Mouse (Mus musculus) liver, adult (tissue): ENCODE results near the gene Kansl1.

Experiments used
- GATA4 ChIP-seq: IDR thresholded peaks from 2 replicates; pipeline ENCODE4 v1.6.1; 2014; ENCODE audit warnings: mild to moderate bottlenecking, low read length; ENCODE audit not compliant: insufficient replicate concordance

Gene Kansl1

DNA sequence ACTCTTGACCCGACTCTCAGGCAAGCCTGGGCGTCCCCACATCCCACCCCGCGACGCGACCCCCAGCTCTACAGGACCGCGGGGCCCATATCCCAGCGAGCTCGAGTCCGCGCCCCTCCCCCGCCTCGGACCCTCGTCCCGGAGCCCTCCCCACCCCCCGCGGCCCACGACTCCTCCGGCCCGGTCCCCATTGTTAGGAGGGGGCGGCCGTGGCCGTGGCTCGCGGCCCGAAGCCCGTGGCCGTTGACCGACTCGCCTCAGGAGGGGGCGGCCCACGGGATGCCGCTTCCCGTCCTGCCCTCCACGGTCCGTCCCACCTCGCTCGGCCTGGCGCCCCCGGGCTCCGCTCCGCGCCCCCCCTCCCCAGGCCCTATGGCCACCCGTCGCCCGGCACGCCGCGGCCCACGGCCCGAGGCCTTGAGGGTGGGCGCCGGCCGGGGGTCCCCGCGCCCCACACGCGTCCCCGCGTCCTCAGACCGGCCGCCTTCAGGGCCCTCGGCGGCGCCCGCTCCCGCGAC, at the start of gene Kansl1:
Kansl1 (minus strand) TSS at position 111 of the 518 bp plus-strand sequence.
- TF ChIP-seq GATA4 = no peak

DNA sequence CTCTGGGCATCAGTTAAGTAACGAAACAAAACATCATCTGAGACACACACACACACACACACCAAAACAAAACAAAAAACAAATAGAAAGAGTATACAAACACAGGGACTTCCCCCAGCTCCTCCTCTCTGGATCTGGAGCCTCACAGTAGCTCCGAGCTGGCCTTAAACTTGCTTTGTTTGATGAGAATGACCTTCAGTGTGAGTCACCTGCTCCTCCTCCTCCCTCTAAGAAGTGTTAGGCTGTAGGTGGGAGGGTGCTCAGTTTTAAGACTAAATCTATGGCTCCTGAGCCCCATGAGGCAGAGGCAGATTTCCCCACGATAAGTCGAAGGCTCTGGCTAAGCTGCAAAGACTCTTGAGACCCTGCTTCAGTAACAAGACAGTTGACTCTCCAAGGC, 43.8 kb upstream of the Kansl1 start:
- TF ChIP-seq GATA4 = no peak

DNA sequence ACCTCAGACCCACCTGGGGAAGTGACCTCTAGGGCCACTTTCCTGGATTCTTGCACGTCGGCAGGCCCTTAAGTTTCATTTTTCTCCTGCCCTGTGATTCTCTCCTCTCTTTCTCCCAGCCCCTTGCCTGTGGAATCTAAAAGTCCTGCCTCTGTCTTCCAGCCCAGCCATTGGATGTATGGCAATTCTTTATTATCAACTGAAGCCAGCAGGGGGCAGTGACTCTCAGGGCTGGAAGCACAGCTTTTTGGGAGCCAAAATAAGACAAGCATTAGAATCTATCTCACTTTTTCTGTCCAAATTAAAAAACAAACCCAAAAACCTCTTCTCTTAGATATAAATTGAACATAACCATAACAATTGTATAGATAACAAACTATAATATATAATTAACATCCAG, 41.9 kb upstream of the Kansl1 start:
- TF ChIP-seq GATA4 = no peak

DNA sequence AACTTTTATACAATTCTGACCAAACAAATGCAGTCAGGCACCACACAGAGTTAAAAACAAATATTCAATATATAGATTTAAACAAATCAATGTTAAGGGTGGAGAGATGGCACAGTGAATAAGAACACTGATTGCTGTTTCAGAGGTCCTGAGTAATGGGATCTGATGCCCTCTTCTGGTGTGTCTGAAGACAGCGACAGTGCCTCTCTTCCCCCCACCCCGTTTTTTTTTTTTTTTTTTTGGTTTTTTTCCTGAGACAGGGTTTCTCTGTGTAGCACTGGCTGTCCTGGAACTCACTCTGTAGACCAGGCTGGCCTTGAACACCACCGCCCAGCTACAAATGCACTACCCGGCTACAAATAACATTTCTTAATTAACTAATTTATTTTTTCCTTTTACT, 39.8 kb upstream of the Kansl1 start:
- no peak for TF ChIP-seq GATA4

DNA sequence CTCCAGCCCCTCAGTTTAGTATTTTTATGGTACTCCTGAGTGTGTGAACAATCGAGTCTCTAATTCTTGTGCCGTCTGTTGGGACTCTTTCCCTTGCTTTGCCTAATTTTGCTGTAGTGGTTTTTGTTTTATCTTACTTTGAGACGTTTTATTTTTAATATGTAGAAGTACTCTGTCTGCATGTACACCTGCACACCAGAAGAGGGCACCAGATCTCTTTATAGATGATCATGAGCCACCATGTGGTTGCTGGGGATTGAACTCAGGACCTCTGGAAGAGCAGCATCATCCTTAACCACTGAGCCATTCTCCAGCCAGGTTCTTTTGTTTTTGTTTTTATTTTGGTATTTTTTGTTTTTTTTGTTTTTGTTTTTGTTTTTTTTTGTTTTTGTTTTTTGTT, 19.6 kb upstream of the Kansl1 start:
- no peak for TF ChIP-seq GATA4

DNA sequence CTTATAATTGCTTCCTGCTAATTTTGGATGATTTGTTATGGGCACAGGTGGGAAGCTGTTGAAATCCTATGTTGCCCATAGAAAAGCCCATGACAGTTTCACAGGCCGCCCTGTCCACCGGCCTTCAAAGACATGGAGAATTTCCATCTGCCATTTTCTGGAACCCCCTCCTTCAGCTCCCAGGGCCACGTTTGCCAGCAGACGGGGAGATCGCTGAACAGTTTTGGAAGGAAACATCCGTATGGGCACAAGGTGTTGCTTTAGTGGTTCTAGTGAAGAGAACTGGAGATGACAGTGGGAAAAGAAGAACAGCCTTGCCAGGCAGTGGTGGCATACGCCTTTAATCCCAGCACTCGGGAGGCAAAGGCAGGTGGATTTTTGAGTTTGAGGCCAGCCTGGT, 13.3 kb upstream of the Kansl1 start:
- no peak for TF ChIP-seq GATA4

DNA sequence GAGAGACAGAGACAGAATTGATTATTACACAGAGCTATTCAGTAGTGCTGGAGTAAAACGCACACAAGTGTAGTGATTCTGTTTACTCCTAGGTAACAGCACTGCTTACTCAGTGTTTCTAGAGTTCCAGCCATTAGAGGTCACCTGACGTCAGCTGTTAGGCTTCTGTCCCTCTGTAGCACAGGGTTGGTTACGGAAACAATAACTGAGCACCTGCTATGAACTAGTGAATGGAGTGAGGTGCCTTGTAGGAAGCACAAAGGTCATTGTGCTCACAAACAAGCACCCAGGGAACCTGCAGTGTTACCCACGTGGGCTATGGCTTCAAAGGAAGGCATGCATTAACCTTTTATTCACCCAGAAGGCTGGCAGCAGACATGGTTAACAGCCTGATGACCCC, 10.8 kb upstream of the Kansl1 start:
- TF ChIP-seq GATA4 = no peak

DNA sequence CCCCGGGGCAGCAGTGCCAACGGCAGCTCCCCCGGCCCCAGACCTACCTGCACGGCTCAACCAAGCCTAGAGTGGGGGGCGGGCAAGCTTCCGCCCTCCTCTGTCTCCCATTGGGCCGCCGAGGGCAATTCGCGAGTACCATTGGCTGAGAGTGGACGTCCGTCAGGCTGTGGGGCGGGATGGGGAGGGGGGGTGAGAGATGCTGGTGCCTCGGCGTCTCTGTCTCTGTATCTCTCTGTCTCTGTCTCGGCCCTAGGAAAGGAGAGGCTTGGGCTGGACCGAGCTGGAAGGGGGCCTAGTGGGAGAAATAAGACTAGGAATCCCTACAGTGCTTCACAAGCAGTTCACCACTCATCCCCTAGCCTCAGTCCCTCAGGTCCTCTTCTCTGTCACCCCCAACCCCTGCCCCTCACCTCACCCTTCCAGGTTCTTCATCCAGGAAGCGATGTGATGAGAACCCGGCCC, 742 bp upstream of the Kansl1 start:
- TF ChIP-seq GATA4 = no peak

DNA sequence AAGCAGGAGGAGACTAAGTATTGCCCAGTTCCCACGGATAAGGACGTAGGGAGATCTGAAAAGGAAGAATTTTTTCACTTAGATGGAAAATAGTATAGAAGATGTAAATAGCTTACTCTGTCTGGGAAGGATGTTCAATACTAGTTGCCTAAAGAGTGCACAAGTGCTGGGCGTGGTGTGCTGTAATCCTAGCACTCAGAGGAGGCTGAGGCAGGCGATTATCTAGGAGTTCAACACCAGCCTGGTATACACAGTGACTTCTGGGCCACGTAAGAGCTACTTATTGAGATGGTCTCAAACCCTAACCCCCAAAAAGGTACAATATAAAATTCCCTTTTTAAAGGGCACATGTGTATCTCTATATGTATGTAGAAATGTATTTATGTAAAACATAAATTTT, 963 bp downstream of the Kansl1 start:
- no peak for TF ChIP-seq GATA4

DNA sequence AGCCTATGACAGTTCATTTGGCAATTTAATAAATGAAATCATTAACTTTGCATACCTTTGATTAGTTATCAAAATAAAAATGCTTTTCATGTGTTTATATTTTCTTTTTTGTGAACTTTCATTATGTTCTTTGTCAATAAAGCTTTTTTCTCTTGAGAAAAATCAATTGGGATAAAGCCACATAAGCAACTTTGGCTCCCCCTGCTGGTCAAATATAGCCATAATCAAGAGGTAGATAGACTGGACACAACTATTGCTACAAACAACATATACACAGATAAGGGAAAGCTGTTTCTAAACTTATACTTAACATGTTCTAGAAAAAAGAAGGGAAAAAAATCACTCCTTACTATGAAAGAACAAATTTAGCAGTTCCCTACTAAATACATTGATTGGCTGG, 7.1 kb downstream of the Kansl1 start:
- TF ChIP-seq GATA4 = no peak

DNA sequence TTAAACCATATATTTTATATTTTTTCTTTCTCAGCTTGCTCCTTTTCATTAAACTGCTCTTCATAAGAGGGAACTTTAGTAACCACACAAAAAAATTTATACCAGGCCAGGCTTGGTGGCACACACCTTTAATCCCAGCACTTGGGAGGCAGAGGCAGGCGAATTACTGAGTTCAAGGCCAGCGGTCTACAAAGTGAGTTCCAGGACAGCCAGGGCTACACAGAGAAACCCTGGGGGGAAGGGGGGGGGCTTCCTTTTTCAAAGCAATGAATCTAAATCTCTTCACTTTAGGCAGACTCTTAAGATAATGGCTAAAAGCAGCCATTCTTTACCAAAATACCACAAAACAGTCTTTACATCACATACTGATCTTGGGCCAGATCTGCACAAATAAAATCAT, 9.0 kb downstream of the Kansl1 start:
- no peak for TF ChIP-seq GATA4

DNA sequence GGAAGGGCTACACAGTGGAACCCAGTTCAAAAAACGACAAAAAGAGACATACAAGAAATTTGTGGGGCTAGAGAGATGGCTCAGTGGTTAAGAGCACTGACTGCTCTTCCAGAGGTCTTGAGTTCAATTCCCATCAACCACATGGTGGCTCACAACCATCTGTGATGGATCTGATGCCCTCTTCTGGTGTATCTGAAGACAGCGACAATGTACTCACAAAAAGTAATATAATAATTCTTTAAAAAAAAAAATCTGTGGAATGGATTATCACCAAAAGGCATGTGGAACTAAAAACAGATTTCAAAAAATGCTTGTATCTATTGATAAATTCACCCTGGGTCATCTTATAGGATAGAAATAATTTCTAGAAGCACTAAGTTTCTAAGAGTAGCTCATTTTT, 10.2 kb downstream of the Kansl1 start:
- TF ChIP-seq GATA4 = no peak

DNA sequence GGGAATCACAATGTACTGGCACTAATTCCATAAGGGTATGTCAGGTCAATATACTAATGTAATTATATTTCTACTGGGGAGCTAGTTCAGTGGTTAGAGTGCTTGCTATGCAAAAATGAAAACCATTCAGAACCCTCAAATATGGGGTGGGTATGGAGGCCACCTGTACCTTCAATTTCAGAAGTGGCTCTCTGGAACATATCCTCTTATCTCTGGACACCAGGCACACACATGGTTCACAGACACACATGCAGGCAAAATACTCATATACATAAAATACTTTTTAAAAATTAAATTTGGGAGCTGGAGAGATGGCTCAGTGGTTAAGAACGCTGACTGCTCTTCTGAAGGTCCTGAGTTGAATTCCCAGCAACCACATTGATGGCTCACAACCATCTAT, 16.0 kb downstream of the Kansl1 start:
- TF ChIP-seq GATA4 = no peak

DNA sequence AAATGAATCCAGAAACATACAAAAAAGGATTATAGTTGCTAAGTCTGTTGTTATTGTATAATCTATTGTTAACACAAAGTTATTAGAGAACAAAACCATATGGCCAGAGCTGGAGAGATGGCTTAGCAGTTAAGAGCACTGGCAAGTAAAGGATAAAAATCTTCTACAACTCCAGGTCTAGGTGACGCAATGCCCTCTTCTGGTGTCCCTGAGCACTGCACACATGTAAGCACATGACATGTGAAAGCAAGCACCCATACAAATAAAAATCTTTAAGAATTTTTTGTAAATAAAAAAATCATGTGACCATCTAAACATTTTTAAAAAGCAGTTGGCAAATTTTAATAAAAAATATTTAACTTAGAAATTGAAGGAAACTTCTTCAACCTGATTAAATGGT, 17.4 kb downstream of the Kansl1 start:
- TF ChIP-seq GATA4 = no peak

DNA sequence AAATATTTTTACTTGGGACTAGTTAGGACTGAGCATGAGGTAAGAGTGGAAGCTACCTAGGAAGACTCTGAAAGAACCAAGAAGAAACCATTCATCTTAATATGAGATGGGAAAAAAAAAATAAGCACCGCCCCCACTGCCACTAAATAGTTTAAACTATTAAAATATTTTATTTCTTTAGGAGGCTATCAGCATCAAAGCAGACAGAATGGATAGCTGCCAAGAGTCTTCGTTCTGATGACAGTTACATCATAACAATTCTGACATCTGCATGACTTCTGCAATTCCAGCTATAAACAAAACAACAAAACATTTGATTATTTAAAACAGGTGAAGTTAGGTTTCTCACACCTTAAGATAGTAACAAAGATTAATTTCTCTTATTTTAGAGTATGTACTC, 23.1 kb downstream of the Kansl1 start:
- TF ChIP-seq GATA4 = no peak

DNA sequence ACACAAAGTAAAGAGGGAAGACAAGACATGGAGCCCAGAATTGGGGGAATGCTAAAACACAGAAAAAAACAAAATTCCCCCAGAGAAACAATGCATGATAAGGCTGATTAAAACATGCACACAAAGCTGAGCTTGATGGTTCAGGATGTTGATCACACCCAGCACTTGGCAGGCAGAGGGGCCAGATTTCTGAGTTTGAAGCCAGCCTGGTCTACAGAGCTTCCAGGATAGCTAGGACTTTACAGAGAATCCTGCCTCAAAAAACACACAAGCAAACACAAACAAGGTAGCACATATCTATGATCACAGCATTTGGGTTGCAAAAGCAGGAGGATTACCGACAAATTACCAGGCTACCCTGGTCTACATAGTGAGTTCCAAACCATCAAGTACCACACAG, 23.6 kb downstream of the Kansl1 start:
- no peak for TF ChIP-seq GATA4

DNA sequence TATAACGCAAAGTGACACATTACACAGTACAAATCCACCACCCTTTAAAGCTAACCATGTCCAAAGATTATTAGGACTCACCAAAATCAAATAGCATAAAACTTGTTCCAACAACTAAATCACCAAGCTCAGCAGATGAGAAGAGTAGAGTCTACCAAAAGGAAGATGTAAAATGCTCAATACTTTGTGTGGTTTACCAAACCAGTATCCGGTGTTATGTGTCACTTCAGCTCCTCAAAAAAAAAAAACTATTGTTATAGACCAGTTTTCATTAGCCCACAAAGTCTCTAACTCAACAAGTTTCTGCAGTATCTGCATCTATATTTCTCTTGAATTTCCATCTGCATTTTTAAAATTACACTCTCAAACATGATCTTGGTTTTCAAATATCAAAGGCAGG, 25.3 kb downstream of the Kansl1 start:
- no peak for TF ChIP-seq GATA4
